10 mouse cellular contexts compared by ENCODE assay signal in genomic region chr10:43155046-43155560, GRCm38 (mm10). TPM values are rescaled to one million over a fixed set of nuclear protein-coding genes. Genes with fewer than 3 reads are reported as not detected.
DNase-seq lines count a peak whose midpoint lies in the region; ATAC-seq and TF ChIP-seq lines count a peak whose summit lies in the region.
"Had no signal": no experiment of that assay in that cellular context is flagged by ENCODE, and none has a peak within 500 bp of the region (broad histone marks: within the 10 kb centered on the region; RNA-seq: fewer than 3 reads in every experiment).

No protein-coding gene starts in this region.

- peaks cover 9% of the 10 kb centered on the region; the same call in 1 of the 2 replicates for H3K36me3 ChIP-seq in forebrain, embryonic 10.5 days (replicated peaks)
- no peaks in the 10 kb centered on the region for H3K36me3 ChIP-seq in heart, embryonic 15.5 days
- no peaks in the 10 kb centered on the region for H3K36me3 ChIP-seq in kidney, embryonic 15.5 days
- no peaks in the 10 kb centered on the region for H3K36me3 ChIP-seq in lung, embryonic 15.5 days
- no peaks in the 10 kb centered on the region for H3K36me3 ChIP-seq in thymus, adult 2 months (ENCODE audit: control insufficient read depth, insufficient read depth, low read length)

- 11% methylated on average over 12 of the region's 12 CpGs for WGBS in forebrain, embryonic 10.5 days
- WGBS in heart, embryonic 15.5 days, result 39% methylated on average over 12 of the region's 12 CpGs
- WGBS in kidney, embryonic 15.5 days, result 25% methylated on average over 12 of the region's 12 CpGs
- 16% methylated on average over 12 of the region's 12 CpGs for WGBS in lung, embryonic 15.5 days
- WGBS in thymus, adult 2 months, result 76% methylated on average over 12 of the region's 12 CpGs

- H3K9ac ChIP-seq in heart, embryonic 15.5 days, result no peak overlapping the region
- no peak overlapping the region for H3K9ac ChIP-seq in kidney, embryonic 15.5 days
- no peak overlapping the region for H3K9ac ChIP-seq in lung, embryonic 15.5 days

- peak overlapping the region; percentile 27 for H3K4me3 ChIP-seq in forebrain, embryonic 10.5 days
- no peak overlapping the region for H3K4me3 ChIP-seq in heart, embryonic 15.5 days
- no peak overlapping the region for H3K4me3 ChIP-seq in kidney, embryonic 15.5 days (replicated peaks)
- H3K4me3 ChIP-seq in lung, embryonic 15.5 days, result no peak overlapping the region
- no peak overlapping the region for H3K4me3 ChIP-seq in thymus, adult 2 months (ENCODE audit: control insufficient read depth, insufficient read depth, low read length)

- peak; percentile 30 for DNase-seq in left cerebral cortex, adult 11 months (ENCODE audit: low spot score)
- no peak for DNase-seq in left cerebral cortex, adult 18-20 months (ENCODE audit: low spot score in 2 of 2)
- peak; percentile 91 for DNase-seq in forebrain, embryonic 10.5 days (ENCODE audit: extremely low spot score, low spot score)
- peak; percentile 79 for DNase-seq in ovary, postnatal 36 days (ENCODE audit: low spot score)
- no peak for DNase-seq in thymus, adult 2 months

- peak; percentile 85 for ATAC-seq in heart, embryonic 15.5 days (replicated peaks; ENCODE audit: insufficient number of reproducible peaks, insufficient read depth, low FRiP score, low read depth)
- peak; percentile 58; the same call in 1 of the 2 replicates for ATAC-seq in kidney, embryonic 15.5 days (replicated peaks; ENCODE audit: low FRiP score)
- ATAC-seq in lung, embryonic 15.5 days (ENCODE audit: borderline replicate concordance, extremely low read depth, low FRiP score, low TSS enrichment), result peak; percentile 65; the same call in 1 of the 2 replicates

- no peaks in the 10 kb centered on the region for H3K27me3 ChIP-seq in forebrain, embryonic 10.5 days (ENCODE audit: poor library complexity, severe bottlenecking)
- no peaks in the 10 kb centered on the region for H3K27me3 ChIP-seq in heart, embryonic 15.5 days
- no peaks in the 10 kb centered on the region for H3K27me3 ChIP-seq in kidney, embryonic 15.5 days
- H3K27me3 ChIP-seq in lung, embryonic 15.5 days, result no peaks in the 10 kb centered on the region
- no peaks in the 10 kb centered on the region for H3K27me3 ChIP-seq in thymus, adult 2 months (ENCODE audit: control insufficient read depth, insufficient read depth, low read length)
- H3K27me3 ChIP-seq: CH12.LX had no signal

- peak overlapping the region; percentile 12; the same call in 1 of the 2 replicates for H3K4me2 ChIP-seq in heart, embryonic 15.5 days
- H3K4me2 ChIP-seq in kidney, embryonic 15.5 days, result peak overlapping the region; percentile 38
- peak overlapping the region; percentile 44 for H3K4me2 ChIP-seq in lung, embryonic 15.5 days

- H3K4me1 ChIP-seq in forebrain, embryonic 10.5 days, result peaks cover 36% of the 10 kb centered on the region
- peaks cover 16% of the 10 kb centered on the region for H3K4me1 ChIP-seq in heart, embryonic 15.5 days (replicated peaks)
- H3K4me1 ChIP-seq in kidney, embryonic 15.5 days, result peaks cover 13% of the 10 kb centered on the region
- peaks cover 9% of the 10 kb centered on the region for H3K4me1 ChIP-seq in lung, embryonic 15.5 days
- no peaks in the 10 kb centered on the region for H3K4me1 ChIP-seq in thymus, adult 2 months (replicated peaks; ENCODE audit: control insufficient read depth, insufficient read depth, low read length)

- H3K9me3 ChIP-seq in forebrain, embryonic 10.5 days, result no peaks in the 10 kb centered on the region
- no peaks in the 10 kb centered on the region for H3K9me3 ChIP-seq in heart, embryonic 15.5 days (replicated peaks)
- no peaks in the 10 kb centered on the region for H3K9me3 ChIP-seq in kidney, embryonic 15.5 days (replicated peaks)
- no peaks in the 10 kb centered on the region for H3K9me3 ChIP-seq in lung, embryonic 15.5 days

- peak overlapping the region; percentile 87 for H3K27ac ChIP-seq in forebrain, embryonic 10.5 days
- H3K27ac ChIP-seq in heart, embryonic 15.5 days, result peak overlapping the region; percentile 37; the same call in 1 of the 2 replicates
- H3K27ac ChIP-seq in kidney, embryonic 15.5 days, result 0 out of 2 replicates have a peak overlapping the region, but pooled peaks have one; percentile 14
- H3K27ac ChIP-seq in lung, embryonic 15.5 days, result no peak overlapping the region
- no peak overlapping the region for H3K27ac ChIP-seq in thymus, adult 2 months (ENCODE audit: control insufficient read depth, insufficient read depth, low read length)

- no peak for TF ChIP-seq CTCF in thymus, adult 2 months (IDR thresholded peaks at IDR 0.05; ENCODE audit: borderline replicate concordance, control insufficient read depth, extremely low read depth, insufficient read depth, low read length, poor library complexity)

- no peak for TF ChIP-seq POLR2A in thymus, adult 2 months (IDR thresholded peaks at IDR 0.05; ENCODE audit: control insufficient read depth, extremely low read depth, insufficient read depth, low read length, poor library complexity)

RNA-seq across cellular contexts. Expression of gene Sobp, which starts 19.2 kb away (rescaled TPM):
- total RNA-seq in left cerebral cortex, adult 18-20 months (2021), result 10 to 100 TPM; 68.0 to 71.5 TPM
- polyA plus RNA-seq in forebrain, embryonic 10.5 days (2016; fragmentation: Nextera tagmentation; extraction: Ambion mirVana), result 1.8 and 2.0 TPM in 2 replicates
- 1.9 and 2.1 TPM in 2 replicates for polyA plus RNA-seq in heart, embryonic 15.5 days (2015; fragmentation: Nextera tagmentation; extraction: Ambion mirVana)
- 2.1 TPM in 2 replicates for polyA plus RNA-seq in kidney, embryonic 15.5 days (2015; fragmentation: Nextera tagmentation; extraction: Ambion mirVana)
- polyA plus RNA-seq in lung, embryonic 15.5 days (2015; fragmentation: Nextera tagmentation; extraction: Ambion mirVana), result 0.39 and 0.66 TPM in 2 replicates
- polyA plus RNA-seq in thymus, adult 2 months (2012; rRNA removed), result 0.40 and 0.45 TPM in 2 replicates
- total RNA-seq: neutrophil, adult 5-6 weeks had no signal

RNA-seq across cellular contexts. Expression of gene 9030612E09Rik, which starts 19.4 kb away (rescaled TPM):
- 1 to 10 TPM; 2.0 to 2.2 TPM for total RNA-seq in left cerebral cortex, adult 18-20 months (2021)
- polyA plus RNA-seq in forebrain, embryonic 10.5 days (2016; fragmentation: Nextera tagmentation; extraction: Ambion mirVana), result 1.0 and 1.1 TPM in 2 replicates
- 0.76 and 0.79 TPM in 2 replicates for polyA plus RNA-seq in heart, embryonic 15.5 days (2015; fragmentation: Nextera tagmentation; extraction: Ambion mirVana)
- 0.71 and 0.96 TPM in 2 replicates for polyA plus RNA-seq in kidney, embryonic 15.5 days (2015; fragmentation: Nextera tagmentation; extraction: Ambion mirVana)
- polyA plus RNA-seq in lung, embryonic 15.5 days (2015; fragmentation: Nextera tagmentation; extraction: Ambion mirVana), result 0.25 and 0.36 TPM in 2 replicates
- 0.20 and 0.31 TPM in 2 replicates for polyA plus RNA-seq in thymus, adult 2 months (2012; rRNA removed)
- total RNA-seq: neutrophil, adult 5-6 weeks had no signal

Comparison
In these comparisons a context has a peak if more than half of its experiments do, and no peak if none do; other contexts are left out.
1. DNase-seq: peak in left cerebral cortex, adult 11 months (single experiment), forebrain, embryonic 10.5 days (single experiment) and ovary, postnatal 36 days (single experiment); none in left cerebral cortex, adult 18-20 months (0 of 2) and thymus, adult 2 months (single experiment).
2. H3K27ac ChIP-seq: peak in forebrain, embryonic 10.5 days (single experiment), heart, embryonic 15.5 days (single experiment) and kidney, embryonic 15.5 days (single experiment); none in lung, embryonic 15.5 days (single experiment) and thymus, adult 2 months (single experiment).
3. Peak in every context shown above with its lines, with median percentiles within 50 percentile points of each other: ATAC-seq and H3K4me2 ChIP-seq.